Mouse (Mus musculus) heart, adult 8-10 months (tissue): ENCODE measurements at regions not wholly inside any gene's neighbourhood (a gene's known extent, or its start where the extent isn't known, plus 50 kb on each side); places are given as distances from the start of the nearest gene placed in this dataset.
"Not testable (repeated sequence)": the region's sequence is repeated elsewhere in the genome, so short reads cannot be mapped to it uniquely, and the experiment has no call there.

Experiments
- DNase-seq: peaks from one replicate; pipeline ENCODE4 v3.0.0; 2022; ENCODE audit warnings: low spot score

GRCm38 (mm10) chr17:13488608-13489324, 134.4 kb downstream of the Tcp10c start:
- DNase-seq, result no peak

- not testable (repeated sequence) for DNase-seq
These were observed 137.9 kb downstream of the Tcp10c start for GRCm38 (mm10) chr17:13492239-13492638.

GRCm38 (mm10) chr17:13492649-13493277, 138.4 kb downstream of the Tcp10c start:
- not testable (repeated sequence) for DNase-seq

- not testable (repeated sequence) for DNase-seq
These were observed 139.5 kb downstream of the Tcp10c start for GRCm38 (mm10) chr17:13493866-13494265.

GRCm38 (mm10) chr17:13494475-13494874, 140.1 kb downstream of the Tcp10c start:
- not testable (repeated sequence) for DNase-seq

GRCm38 (mm10) chr17:13504365-13504764, 150.0 kb downstream of the Tcp10c start:
- not testable (repeated sequence) for DNase-seq

GRCm38 (mm10) chr17:13504827-13505268, 150.5 kb downstream of the Tcp10c start:
- DNase-seq, result not testable (repeated sequence)

GRCm38 (mm10) chr17:13507397-13508063, 153.2 kb downstream of the Tcp10c start:
- not testable (repeated sequence) for DNase-seq

- not testable (repeated sequence) for DNase-seq
These were observed 165.2 kb downstream of the Tcp10c start for GRCm38 (mm10) chr17:13519409-13520201.

GRCm38 (mm10) chr17:13532579-13532978, 178.2 kb downstream of the Tcp10c start:
- DNase-seq, result not testable (repeated sequence)

- no peak for DNase-seq
These were observed 186.3 kb downstream of the Tcp10c start for GRCm38 (mm10) chr17:13540446-13541241.

GRCm38 (mm10) chr17:13541249-13541648, 186.9 kb downstream of the Tcp10c start:
- no peak for DNase-seq

- no peak for DNase-seq
These were observed 187.9 kb downstream of the Tcp10c start for GRCm38 (mm10) chr17:13542261-13542660.

- DNase-seq, result no peak
These were observed 188.5 kb downstream of the Tcp10c start for GRCm38 (mm10) chr17:13542856-13543255.

GRCm38 (mm10) chr17:13544036-13544795, 189.8 kb downstream of the Tcp10c start:
- no peak for DNase-seq

GRCm38 (mm10) chr17:13546249-13546648, 191.9 kb downstream of the Tcp10c start:
- no peak for DNase-seq

GRCm38 (mm10) chr17:13546669-13547085, 192.3 kb downstream of the Tcp10c start:
- no peak for DNase-seq

GRCm38 (mm10) chr17:13547657-13548360, 193.4 kb downstream of the Tcp10c start:
- DNase-seq, result no peak
